Mouse (Mus musculus) adrenal gland, postnatal 36 days (tissue): Measurements from ENCODE around the gene Dgke. TPM values are rescaled to one million over a fixed set of nuclear protein-coding genes. Genes with fewer than 3 reads are reported as not detected.
A peak's percentile ranks its signal among the peaks of the same experiment; 100 is the strongest.

Experiments used
- DNase-seq, 2 experiments: peaks; one replicate each; pipeline ENCODE4 v3.0.0; 2021; ENCODE audit warnings: mixed read lengths in 1 of 2
- total RNA-seq, 2 experiments: library from RNA; stranded (reverse); gene quantifications; 2 replicates each; pipeline ENCODE4 v1.2.3; 2021

Dgke gene
- total RNA-seq, 2 experiments from 2014 or later: 12.1 to 17.3 TPM

GRCm38 (mm10) chr11:89038496-89038895 is 28.2 kb downstream of the Dgke start:
- no peak for DNase-seq

- no peak for DNase-seq
Observed at GRCm38 (mm10) chr11:89035552-89035951, 31.1 kb downstream of the Dgke start.

GRCm38 (mm10) chr11:89034592-89034991 is 32.1 kb downstream of the Dgke start:
- no peak for DNase-seq

- DNase-seq: no peak
Observed at GRCm38 (mm10) chr11:89031189-89031588, 35.5 kb downstream of the Dgke start.

- DNase-seq: no peak
Observed at GRCm38 (mm10) chr11:89030552-89030951, 36.1 kb downstream of the Dgke start.

- no peak for DNase-seq
Observed at GRCm38 (mm10) chr11:89028871-89029405, 37.7 kb downstream of the Dgke start.

GRCm38 (mm10) chr11:89027955-89028361 is 38.7 kb downstream of the Dgke start:
- DNase-seq: no peak

GRCm38 (mm10) chr11:89026117-89026516 is 40.5 kb downstream of the Dgke start:
- peak in 1 of 2 experiments; percentile 53 for DNase-seq

- no peak for DNase-seq
Observed at GRCm38 (mm10) chr11:89025603-89026002, 41.0 kb downstream of the Dgke start.

- DNase-seq: peak; percentile 94 to 96
Observed at GRCm38 (mm10) chr11:89024181-89024881, 42.3 kb downstream of the Dgke start.

- DNase-seq: no peak
Observed at GRCm38 (mm10) chr11:89023477-89023876, 43.2 kb downstream of the Dgke start.

GRCm38 (mm10) chr11:89022120-89022731 is 44.4 kb downstream of the Dgke start:
- DNase-seq: no peak

- peak; percentile 53 to 67 for DNase-seq
Observed at GRCm38 (mm10) chr11:89021687-89022086, 45.0 kb downstream of the Dgke start.

GRCm38 (mm10) chr11:89020681-89021305 is 45.9 kb downstream of the Dgke start:
- DNase-seq: peak; percentile 61 to 70

- no peak for DNase-seq
Observed at GRCm38 (mm10) chr11:89017514-89018182, 49.0 kb downstream of the Dgke start.

GRCm38 (mm10) chr11:89012241-89012640 is 54.4 kb downstream of the Dgke start:
- DNase-seq: no peak

GRCm38 (mm10) chr11:89009496-89009895 is 57.2 kb downstream of the Dgke start:
- DNase-seq: no peak

GRCm38 (mm10) chr11:89009066-89009465 is 57.6 kb downstream of the Dgke start:
- no peak for DNase-seq

GRCm38 (mm10) chr11:89007582-89007981 is 59.1 kb downstream of the Dgke start:
- no peak for DNase-seq

GRCm38 (mm10) chr11:89006404-89006803 is 60.2 kb downstream of the Dgke start:
- DNase-seq: no peak

- no peak for DNase-seq
Observed at GRCm38 (mm10) chr11:89005473-89005872, 61.2 kb downstream of the Dgke start.

- peak; percentile 66 to 78 for DNase-seq
Observed at GRCm38 (mm10) chr11:89003726-89004125, 62.9 kb downstream of the Dgke start.
